Mouse (Mus musculus) frontal cortex, postnatal 10 days (tissue): ENCODE data around the gene Fam227b.

Source experiments
- DNase-seq, 2 experiments: peaks; one replicate each; pipeline ENCODE4 v3.0.0; 2022; ENCODE audit warnings: low spot score in 2 of 2, mixed read lengths in 1 of 2

The Fam227b gene

DNA sequence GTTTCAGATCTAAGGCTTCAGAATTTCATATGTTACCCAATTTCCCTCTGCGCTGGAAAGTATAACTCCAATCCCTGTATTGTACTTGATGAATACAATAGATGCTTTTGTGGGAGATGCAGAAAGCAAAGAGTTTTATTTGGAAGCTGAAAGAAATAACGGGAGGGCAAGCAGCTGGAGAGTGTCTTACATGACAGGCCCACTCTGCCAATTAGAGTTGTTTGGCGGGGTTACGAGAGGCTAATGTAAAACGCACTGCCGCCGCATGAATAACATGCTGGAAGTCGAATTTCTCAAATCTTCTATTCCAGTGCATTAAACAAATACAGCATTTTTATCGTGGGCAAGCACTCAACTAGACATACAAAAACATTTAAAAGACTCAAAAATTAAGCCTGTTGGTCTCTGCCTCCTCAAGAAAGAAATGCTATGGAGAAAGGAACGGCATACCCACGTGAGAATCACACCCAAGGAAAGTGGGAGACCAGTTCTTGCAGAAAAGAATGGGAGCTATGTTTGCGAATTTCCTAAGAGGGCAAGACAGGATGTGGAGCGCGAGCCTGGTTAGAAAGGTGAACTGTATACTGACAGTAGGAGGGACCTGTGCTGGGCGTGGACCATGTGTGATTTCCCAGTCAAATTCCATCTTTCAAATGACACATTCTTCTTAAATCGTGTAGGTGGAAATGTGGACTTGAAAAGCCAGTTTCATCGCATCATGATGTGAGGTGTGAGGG lies 90.6 kb downstream of the Fam227b start:
- no peak for DNase-seq

- no peak for DNase-seq
These were observed 91.2 kb downstream of the Fam227b start for GRCm38 (mm10) chr2:126060595-126060994.

DNA sequence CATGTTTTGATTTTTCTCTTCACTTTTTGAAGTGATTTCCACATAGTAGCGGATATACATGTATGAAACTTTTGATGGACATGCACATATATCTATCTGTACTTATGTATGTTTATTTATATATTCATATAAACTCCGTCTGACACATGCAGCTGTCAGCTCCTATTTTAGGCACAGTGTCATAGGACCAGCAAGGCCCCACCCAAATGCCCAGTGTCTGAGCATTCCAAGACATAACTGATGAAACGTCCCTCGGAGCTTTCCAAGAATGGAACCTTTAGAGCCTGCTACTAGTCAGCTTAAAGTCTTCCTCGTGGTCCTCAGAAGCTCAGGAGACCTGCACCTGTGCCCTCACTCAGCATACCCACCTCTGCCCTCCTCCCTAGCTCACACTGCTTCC lies 98.1 kb downstream of the Fam227b start:
- no peak for DNase-seq

DNA sequence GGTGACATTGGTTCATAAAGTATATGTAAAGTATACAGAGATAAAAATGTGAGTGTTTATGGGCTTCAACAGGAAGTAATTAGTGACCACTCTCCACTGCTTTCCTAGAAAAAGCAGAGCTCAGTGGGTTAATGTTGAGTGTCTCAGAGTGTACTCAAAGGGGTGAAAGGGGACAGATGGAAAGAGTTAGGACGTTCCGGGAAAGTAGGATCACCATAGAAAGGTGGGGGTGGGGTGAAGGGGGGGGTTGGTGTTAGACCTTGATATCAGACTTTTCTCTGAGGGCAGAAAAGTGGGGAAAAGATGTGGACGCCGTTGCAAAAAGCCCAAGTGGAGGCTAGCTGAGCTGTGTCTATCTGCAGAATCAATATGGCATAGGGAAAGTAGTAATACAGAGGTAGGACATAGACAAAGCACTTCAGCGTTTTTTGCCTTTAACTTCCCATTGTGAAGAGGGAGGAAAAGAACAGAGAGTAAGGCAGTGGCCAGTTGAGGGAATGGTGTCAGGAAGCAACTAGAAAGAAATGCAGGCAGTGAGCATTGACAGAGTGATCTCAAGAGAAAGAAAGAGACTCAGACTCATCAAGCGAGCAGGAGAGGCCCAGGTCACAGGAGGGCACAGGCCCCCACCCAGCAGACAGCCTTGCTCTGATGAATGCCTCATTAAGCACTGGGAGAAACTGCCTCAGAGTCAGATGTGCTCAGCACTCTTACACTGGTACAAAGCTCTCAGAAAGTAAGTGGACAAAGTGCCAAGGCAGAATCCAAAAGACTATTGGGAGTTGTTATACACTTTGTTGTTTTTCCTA lies 98.9 kb downstream of the Fam227b start:
- no peak for DNase-seq

DNA sequence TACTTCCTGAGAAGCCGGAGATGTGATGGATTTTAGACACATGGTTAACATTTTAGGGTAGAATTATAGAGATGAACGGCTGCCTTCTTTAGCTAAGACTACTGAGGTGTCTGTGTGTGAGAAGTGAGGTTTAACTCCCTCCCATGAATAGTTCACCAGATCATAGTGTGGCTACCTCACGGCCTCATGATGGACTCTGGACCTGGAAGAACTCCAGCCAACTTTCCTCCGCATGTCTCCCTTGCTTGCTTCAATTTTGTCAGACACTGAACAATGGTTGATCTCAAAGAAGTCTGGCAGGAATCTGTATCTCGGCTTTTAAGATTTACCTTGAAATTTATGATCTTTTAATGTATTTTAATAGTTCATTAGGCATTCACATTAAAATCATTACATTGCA lies 106.2 kb downstream of the Fam227b start:
- no peak for DNase-seq

- DNase-seq: no peak
These were observed 109.1 kb downstream of the Fam227b start for GRCm38 (mm10) chr2:126042674-126043073.

GRCm38 (mm10) chr2:126041237-126041636 lies 110.6 kb downstream of the Fam227b start:
- DNase-seq: no peak

- no peak for DNase-seq
These were observed 111.2 kb downstream of the Fam227b start for GRCm38 (mm10) chr2:126040651-126041050.

DNA sequence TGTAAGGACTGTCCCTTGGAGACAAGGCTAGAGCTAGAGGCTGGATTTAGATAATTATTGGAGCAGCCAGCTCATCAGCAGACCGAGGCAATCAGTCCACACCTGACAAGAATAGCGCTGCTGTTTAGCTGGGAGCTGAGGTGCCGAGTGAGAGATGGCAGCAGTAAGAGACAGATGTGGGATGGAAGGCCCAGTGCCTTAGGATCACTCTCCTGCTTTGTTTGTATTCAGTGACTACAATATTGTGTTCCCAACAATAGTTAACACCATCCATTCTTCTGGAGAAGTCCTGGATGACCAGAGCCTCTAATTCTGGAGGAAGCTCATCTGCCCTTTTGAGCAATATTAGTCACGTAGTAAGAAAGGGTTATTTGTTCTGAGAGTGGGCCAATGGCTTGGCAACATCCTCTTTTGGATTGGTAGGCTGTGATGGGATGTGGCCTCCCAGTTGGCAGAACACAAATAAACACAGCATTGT lies 112.4 kb downstream of the Fam227b start:
- DNase-seq: no peak

GRCm38 (mm10) chr2:126038221-126039000 lies 113.4 kb downstream of the Fam227b start:
- no peak for DNase-seq

DNA sequence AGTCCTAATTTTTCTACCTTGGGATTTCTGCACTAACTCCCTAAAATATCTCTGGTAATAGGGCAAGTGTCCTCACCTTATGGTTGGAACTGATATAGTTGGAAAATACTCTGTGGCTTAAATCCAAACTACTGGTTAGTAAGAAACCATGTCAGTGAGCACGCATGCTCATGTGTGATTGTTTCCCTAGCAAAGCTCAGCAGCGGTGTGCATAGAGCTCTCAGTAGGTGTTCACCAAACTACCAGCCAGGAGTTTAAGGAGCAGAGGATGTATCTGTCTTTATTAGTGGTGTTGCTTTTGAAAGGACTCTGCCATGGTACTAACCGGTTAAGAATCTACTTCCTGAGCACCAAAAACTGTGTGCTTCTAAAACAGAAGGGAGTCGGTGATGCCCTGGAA lies 115.7 kb downstream of the Fam227b start:
- no peak for DNase-seq

DNA sequence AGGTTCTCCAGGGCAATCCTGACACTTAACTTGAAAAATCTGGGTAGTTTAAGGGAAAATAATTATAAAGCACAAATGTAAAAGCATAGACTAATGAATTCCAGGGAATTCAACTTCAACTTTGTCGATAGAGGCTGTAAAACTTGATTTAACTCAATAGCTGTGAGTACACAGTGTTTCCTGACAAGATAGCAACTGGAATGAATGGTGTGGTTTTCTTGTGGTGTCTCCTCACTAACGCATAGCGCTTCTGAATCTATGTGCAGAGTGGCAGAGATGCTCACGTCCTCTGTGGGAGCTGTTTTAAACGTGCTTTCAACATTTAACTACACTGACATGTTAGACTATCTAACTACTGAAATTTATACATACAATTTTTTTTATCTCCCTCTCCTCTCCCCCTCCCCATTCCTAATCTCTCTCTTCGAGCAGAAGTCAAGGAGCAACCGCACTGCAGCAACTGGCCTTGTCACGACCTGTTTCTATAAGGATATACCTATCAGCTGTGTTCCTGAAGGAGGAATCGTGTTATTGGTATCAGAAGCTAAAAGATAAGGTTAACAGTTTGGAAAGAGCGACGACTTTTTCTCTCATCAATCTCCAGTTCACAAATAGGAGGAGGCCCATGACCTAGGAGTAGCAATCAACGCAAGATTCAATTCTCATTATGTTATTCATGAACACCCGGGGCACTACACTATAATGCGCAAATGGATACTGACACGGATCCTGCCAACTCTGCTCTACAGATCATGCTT lies 116.6 kb downstream of the Fam227b start:
- no peak for DNase-seq

DNA sequence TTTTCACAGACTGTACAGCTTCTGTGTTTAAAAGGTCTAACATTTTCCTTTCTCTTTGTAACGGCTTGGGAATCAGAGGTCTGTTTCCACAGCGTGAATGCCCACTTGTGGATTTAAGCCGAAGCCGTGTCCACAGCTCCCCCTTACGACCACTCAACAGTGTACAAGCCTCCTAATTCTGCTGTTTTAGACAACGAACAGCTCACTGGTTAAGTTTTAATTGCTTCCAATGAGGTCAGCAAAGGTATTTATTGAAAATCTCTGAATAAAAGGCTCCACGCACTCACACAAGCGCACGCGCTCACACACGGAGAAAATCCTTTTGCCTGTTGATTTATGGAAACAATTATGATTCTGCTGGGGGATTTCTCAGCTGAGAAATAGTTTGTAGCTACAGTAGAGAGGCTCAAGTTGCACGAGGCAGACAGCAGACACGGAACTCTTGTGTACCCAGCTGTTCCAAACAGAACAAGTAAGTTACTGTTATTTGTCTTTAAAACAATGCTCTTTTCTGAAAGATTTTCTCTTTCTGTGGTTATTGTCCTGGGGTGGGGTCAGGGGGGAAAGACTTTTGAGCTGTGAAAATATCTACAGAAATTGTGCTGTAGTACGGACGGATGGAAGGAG lies 117.3 kb downstream of the Fam227b start, which contains the start of gene Fgf7:
Fgf7 (plus strand) TSS at position 280 of the 627 bp plus-strand sequence.
- DNase-seq: peak in 1 of 2 experiments; percentile 13

- DNase-seq: peak in 1 of 2 experiments; percentile 14
These were observed 118.5 kb downstream of the Fam227b start for GRCm38 (mm10) chr2:126033114-126033972.

- no peak for DNase-seq
These were observed 120.5 kb downstream of the Fam227b start for GRCm38 (mm10) chr2:126031186-126031900.

DNA sequence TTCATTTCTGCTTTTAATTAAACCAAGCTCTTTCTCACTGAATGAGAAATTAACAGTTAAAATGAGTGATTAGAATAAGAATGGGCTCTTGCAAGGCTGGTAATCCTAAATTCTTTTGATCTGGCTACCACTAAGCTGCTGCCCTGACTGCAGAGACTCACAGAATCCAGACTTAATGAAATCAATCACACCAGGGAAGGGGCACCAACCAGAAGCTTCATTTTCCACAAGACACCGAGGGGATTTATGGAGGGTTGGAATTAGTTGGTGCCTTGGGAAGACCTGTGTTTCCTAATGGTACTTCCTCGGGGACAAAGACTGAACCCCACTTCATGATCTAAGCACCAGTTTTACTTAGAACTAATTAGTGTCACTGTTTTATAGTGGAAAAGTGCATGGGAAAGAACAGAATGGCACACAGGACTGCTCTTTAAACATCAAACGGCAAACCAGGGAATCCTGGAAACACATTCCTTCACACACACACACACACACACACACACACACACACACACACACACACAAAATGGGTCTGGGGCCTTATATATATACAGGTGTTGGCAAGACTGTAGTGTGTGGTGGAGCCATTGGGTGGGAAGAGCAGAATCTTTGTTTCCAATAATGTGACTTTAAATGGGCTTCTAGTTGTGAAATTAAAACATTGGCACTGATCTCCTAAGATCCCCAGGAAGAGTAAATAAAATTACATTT lies 135.9 kb downstream of the Fam227b start:
- no peak for DNase-seq

- DNase-seq: no peak
These were observed 136.7 kb downstream of the Fam227b start for GRCm38 (mm10) chr2:126014989-126015710.

DNA sequence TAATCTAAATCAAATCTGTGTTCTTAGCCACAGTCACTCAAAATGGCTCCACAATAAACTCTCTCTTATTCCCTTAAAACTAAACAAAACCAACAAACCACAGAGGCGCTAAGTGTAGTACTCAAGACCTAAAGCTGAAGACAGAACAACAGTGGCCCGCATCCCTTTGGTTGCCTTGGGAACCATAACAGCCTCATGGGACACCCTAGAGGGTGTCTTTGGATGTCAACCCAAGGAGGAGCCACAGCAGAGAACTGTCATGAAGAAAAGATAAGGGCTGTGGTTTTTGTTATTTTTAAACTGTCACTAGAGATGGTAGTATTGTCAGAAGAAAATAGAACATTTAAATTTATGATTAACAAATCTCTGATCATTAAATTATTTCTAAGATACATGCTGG lies 145.1 kb downstream of the Fam227b start:
- DNase-seq: no peak
